Mouse (Mus musculus): Measurements from ENCODE around the gene Cfap97d2. TPM values are rescaled to one million over a fixed set of nuclear protein-coding genes. Genes with fewer than 3 reads are reported as not detected.

Gene Cfap97d2
- not detected for polyA plus RNA-seq (2017; shearing (Covaris generic))

DNA sequence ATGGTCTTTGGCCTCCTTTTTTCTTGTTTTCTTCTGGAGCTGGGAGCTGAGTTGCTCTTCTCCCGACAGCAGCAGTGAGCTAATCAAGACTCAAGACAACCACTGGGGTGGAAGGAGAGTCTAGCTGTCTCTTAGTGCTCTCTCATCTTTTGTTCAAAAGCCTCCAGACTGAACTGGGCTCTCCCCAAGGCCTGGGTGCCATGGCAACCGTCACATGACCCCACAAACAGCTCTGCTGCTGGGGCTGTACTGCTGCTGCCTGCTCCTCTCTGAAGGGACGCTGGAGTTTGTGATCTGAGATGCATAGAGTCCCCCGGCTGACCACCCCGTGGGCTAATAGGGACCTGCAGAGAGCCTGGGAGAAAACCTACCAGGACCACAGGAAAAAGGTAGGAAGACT, at the start of gene Cfap97d2:
Gene Cfap97d2, plus strand, starts transcription at position 222 of the 400 bp plus-strand sequence.

GRCm38 (mm10) chr8:13677413-13677883, 28.2 kb upstream of the Cfap97d2 start, which contains the start of gene Rasa3:
TSS of gene Rasa3 (minus strand) at chr8:13677603.

GRCm38 (mm10) chr8:13756982-13757804, 51.5 kb downstream of the Cfap97d2 start, which contains the start of gene Cdc16:
TSS of gene Cdc16 (plus strand) at chr8:13757676.

GRCm38 (mm10) chr8:13785250-13785763, 79.6 kb downstream of the Cfap97d2 start, which contains the start of gene Upf3a:
TSS of gene Upf3a (plus strand) at chr8:13785615.

Other genes with a start within 250 kb of the Cfap97d2 start
- gene Gas6, start 211.4 kb upstream of the Cfap97d2 start, polyA plus RNA-seq (2017; shearing (Covaris generic)): not detected
- gene 1700029H14Rik, start 143.4 kb upstream of the Cfap97d2 start, polyA plus RNA-seq (2017; shearing (Covaris generic)): not detected
- gene Rasa3, start 28.3 kb upstream of the Cfap97d2 start, polyA plus RNA-seq (2017; shearing (Covaris generic)): 211 TPM
- gene Cdc16, start 51.8 kb downstream of the Cfap97d2 start, polyA plus RNA-seq (2017; shearing (Covaris generic)): 37.4 TPM
- gene Upf3a, start 79.7 kb downstream of the Cfap97d2 start, polyA plus RNA-seq (2017; shearing (Covaris generic)): 39.5 TPM
- not detected for gene AF366264, start 132.5 kb downstream of the Cfap97d2 start, polyA plus RNA-seq (2017; shearing (Covaris generic))
- 47.5 TPM for gene Champ1, start 163.8 kb downstream of the Cfap97d2 start, polyA plus RNA-seq (2017; shearing (Covaris generic))
- 0.99 TPM for gene Coprs, start 184.4 kb downstream of the Cfap97d2 start, polyA plus RNA-seq (2017; shearing (Covaris generic))

Measured in inflammation-experienced regulatory T-cells, adult 16 weeks (primary cell).